Mouse (Mus musculus): ENCODE measurements at regions not wholly inside any gene's neighbourhood (a gene's known extent, or its start where the extent isn't known, plus 50 kb on each side); places are given as distances from the start of the nearest gene placed in this dataset.

DNA sequence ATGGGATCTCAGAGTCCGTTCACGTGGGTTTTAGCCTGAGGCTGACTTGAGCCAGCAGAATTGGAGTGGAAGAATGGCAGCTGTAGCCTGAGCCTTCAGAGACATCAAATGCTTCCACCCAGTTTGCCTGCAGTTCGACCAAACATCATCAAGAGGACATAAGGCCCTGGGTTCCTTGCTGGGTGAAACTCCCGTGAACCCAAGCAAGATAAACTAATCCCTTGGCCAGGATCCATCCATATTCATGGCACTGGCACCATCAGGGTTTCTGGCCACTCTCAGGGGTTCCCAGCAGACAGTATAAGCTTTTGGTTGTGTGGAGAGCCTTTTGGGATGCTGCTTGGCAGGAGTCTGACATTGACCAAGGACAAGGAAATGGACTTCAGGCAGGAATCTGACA is 77.7 kb upstream of the Krtap11-1 start:
- Histone ChIP-seq H3K4me2 (ENCODE audit: low read depth, low read length) (no peak overlapping the region), H3K27ac (replicated peaks; ENCODE audit: low read depth, low read length) (no peak overlapping the region), H3K9ac (ENCODE audit: low read depth, low read length) (no peak overlapping the region), H3K36me3 (ENCODE audit: control insufficient read depth, insufficient read depth, low read length) (no peaks in the 10 kb centered on the region), H3K27me3 (replicated peaks; ENCODE audit: control insufficient read depth, insufficient read depth, low read length) (no peaks in the 10 kb centered on the region), H3K4me1 (ENCODE audit: control insufficient read depth, insufficient read depth, low read length) (no peaks in the 10 kb centered on the region), H3K9me3 (ENCODE audit: control insufficient read depth, low read length) (no peaks in the 10 kb centered on the region), H3K4me3 (ENCODE audit: low read depth, low read length) (no peak overlapping the region)
- DNase-seq (ENCODE audit: low spot score), result no peak
- 77% methylated on average over 4 of the region's 4 CpGs for WGBS
- ATAC-seq (ENCODE audit: low read depth), result no peak

DNA sequence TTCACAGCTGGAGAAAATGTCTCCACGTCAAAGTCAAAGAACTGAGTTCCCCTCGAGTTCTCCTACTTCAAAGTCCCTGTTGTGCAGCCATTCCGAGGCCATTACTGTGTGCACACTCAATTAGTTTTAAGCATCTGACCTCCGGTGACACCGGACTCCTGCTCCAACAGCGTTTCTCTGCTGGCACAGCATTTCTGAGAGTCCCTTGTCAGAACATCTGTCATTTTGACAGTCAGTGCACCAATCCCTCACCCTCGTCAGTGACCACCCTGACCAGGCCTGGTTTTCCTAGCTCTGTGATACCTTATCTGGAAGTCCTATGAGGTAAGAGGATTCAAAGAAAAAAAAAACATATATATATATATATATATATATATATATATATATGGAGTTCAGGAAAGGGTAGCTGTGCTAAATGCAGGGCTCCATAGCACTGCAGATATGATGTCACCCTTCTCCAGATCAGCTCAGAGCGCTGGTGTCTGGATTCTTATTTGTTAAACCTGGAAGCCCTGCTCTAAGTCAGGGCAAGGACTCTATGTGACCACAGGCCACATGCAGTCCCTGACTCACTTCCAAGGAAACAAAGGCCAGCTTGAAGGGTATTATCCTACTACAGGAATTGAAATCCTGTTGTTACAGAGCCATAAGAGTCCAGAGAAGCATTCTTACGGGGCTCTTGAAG is 63.1 kb upstream of the Krtap11-1 start:
- ATAC-seq (ENCODE audit: low read depth) (no peak), DNase-seq (ENCODE audit: low spot score) (no peak)
- H3K27ac ChIP-seq (replicated peaks; ENCODE audit: low read depth, low read length), result no peak overlapping the region
- no peak overlapping the region for H3K4me3 ChIP-seq (ENCODE audit: low read depth, low read length)
- no peak overlapping the region for H3K9ac ChIP-seq (ENCODE audit: low read depth, low read length)
- no peaks in the 10 kb centered on the region for H3K27me3 ChIP-seq (replicated peaks; ENCODE audit: control insufficient read depth, insufficient read depth, low read length)
- no peaks in the 10 kb centered on the region for H3K9me3 ChIP-seq (ENCODE audit: control insufficient read depth, low read length)
- 36% methylated on average over 9 of the region's 9 CpGs for WGBS
- H3K36me3 ChIP-seq (ENCODE audit: control insufficient read depth, insufficient read depth, low read length), result no peaks in the 10 kb centered on the region
- no peaks in the 10 kb centered on the region for H3K4me1 ChIP-seq (ENCODE audit: control insufficient read depth, insufficient read depth, low read length)
- no peak overlapping the region for H3K4me2 ChIP-seq (ENCODE audit: low read depth, low read length)

DNA sequence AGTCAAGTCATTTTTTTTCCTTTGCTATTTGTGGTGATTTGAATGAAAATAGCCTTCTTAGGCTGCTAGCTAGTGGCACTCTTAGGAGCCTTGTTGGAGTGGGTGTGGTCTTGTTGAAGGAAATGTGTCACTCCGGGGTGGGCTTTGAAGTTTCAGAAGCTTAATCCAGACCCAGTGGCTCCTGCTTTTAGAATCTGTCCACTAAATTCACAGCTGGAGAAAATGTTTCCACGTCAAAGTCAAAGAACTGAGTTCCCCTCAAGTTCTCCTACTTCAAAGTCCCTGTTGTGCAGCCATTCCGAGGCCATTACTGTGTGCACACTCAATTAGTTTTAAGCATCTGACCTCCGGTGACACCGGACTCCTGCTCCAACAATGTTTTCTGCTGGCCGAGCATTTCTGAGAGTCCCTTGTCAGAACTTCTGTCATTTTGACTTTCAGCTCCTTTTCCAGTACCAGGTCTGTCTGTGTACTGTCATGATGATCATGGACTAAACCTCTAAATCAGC is 61.2 kb upstream of the Krtap11-1 start:
- no peak overlapping the region for H3K4me2 ChIP-seq (ENCODE audit: low read depth, low read length)
- 42% methylated on average over 6 of the region's 6 CpGs for WGBS
- no peaks in the 10 kb centered on the region for H3K4me1 ChIP-seq (ENCODE audit: control insufficient read depth, insufficient read depth, low read length)
- H3K27ac ChIP-seq (replicated peaks; ENCODE audit: low read depth, low read length), result no peak overlapping the region
- no peaks in the 10 kb centered on the region for H3K36me3 ChIP-seq (ENCODE audit: control insufficient read depth, insufficient read depth, low read length)
- ATAC-seq (ENCODE audit: low read depth) (no peak), DNase-seq (ENCODE audit: low spot score) (no peak)
- H3K9me3 ChIP-seq (ENCODE audit: control insufficient read depth, low read length), result no peaks in the 10 kb centered on the region
- no peaks in the 10 kb centered on the region for H3K27me3 ChIP-seq (replicated peaks; ENCODE audit: control insufficient read depth, insufficient read depth, low read length)
- H3K9ac ChIP-seq (ENCODE audit: low read depth, low read length), result no peak overlapping the region
- no peak overlapping the region for H3K4me3 ChIP-seq (ENCODE audit: low read depth, low read length)

DNA sequence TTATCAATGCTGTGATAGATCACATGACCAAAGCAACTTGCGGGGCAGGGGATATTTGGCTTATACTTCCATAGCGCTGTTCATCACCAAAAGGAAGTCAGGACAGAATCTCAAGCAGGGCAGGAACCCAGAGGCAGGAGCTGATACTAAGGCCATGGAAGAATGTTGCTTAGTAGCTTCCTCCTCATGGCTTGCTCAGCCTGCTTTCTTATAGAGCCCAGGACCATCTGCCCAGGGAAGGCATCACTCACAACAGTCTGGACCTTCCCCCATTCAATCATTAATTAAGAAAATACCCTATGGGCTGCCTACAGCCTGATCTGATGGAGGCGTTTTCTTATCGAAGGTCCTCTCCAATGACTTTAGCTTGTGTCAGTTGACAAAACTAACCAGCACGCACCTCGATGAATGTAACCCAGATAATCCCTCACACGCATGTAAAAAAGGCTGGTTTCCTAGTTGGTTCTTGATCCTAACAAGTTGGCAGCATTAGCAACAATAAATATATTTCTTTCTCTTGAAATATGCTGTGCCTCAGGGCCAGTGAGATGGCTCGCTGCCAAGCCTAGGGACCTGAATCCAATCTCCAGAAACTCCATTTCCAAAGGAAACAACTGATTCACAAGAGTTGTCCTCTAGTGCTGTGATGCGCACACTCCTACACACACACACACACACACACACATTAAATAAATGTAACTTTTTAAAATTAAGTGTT is 60.6 kb upstream of the Krtap11-1 start:
- Histone ChIP-seq H3K27me3 (replicated peaks; ENCODE audit: control insufficient read depth, insufficient read depth, low read length) (no peaks in the 10 kb centered on the region), H3K4me1 (ENCODE audit: control insufficient read depth, insufficient read depth, low read length) (no peaks in the 10 kb centered on the region), H3K9me3 (ENCODE audit: control insufficient read depth, low read length) (no peaks in the 10 kb centered on the region), H3K9ac (ENCODE audit: low read depth, low read length) (no peak overlapping the region), H3K27ac (replicated peaks; ENCODE audit: low read depth, low read length) (no peak overlapping the region), H3K4me3 (ENCODE audit: low read depth, low read length) (no peak overlapping the region), H3K36me3 (ENCODE audit: control insufficient read depth, insufficient read depth, low read length) (no peaks in the 10 kb centered on the region), H3K4me2 (ENCODE audit: low read depth, low read length) (no peak overlapping the region)
- ATAC-seq (ENCODE audit: low read depth), result no peak
- WGBS, result 83% methylated on average over 9 of the region's 9 CpGs
- DNase-seq (ENCODE audit: low spot score), result no peak

DNA sequence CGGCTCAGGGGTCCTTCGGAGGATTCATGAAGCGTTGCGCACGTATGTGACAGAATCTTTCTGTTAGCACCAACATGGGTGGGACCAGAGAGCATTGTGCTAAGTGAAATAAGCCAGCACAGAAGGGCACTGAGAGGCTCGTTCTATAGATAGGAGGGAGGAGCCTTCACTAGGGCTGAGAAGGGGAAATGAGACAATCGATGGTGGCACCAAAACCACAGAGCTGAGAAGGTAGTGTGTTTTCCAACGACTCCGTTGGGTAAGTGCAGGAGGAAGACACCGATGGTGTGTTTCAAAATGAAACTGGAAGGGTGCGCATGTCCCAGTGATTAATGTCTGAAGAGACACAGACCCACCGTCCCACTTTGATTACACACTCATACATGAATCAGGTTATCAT is 54.7 kb upstream of the Krtap11-1 start:
- no peak for ATAC-seq (ENCODE audit: low read depth)
- no peaks in the 10 kb centered on the region for H3K27me3 ChIP-seq (replicated peaks; ENCODE audit: control insufficient read depth, insufficient read depth, low read length)
- no peak overlapping the region for H3K27ac ChIP-seq (replicated peaks; ENCODE audit: low read depth, low read length)
- 92% methylated on average over 12 of the region's 12 CpGs for WGBS
- H3K4me2 ChIP-seq (ENCODE audit: low read depth, low read length), result no peak overlapping the region
- no peaks in the 10 kb centered on the region for H3K9me3 ChIP-seq (ENCODE audit: control insufficient read depth, low read length)
- no peak overlapping the region for H3K4me3 ChIP-seq (ENCODE audit: low read depth, low read length)
- H3K4me1 ChIP-seq (ENCODE audit: control insufficient read depth, insufficient read depth, low read length), result no peaks in the 10 kb centered on the region
- H3K9ac ChIP-seq (ENCODE audit: low read depth, low read length), result no peak overlapping the region
- no peaks in the 10 kb centered on the region for H3K36me3 ChIP-seq (ENCODE audit: control insufficient read depth, insufficient read depth, low read length)
- DNase-seq (ENCODE audit: low spot score), result no peak

DNA sequence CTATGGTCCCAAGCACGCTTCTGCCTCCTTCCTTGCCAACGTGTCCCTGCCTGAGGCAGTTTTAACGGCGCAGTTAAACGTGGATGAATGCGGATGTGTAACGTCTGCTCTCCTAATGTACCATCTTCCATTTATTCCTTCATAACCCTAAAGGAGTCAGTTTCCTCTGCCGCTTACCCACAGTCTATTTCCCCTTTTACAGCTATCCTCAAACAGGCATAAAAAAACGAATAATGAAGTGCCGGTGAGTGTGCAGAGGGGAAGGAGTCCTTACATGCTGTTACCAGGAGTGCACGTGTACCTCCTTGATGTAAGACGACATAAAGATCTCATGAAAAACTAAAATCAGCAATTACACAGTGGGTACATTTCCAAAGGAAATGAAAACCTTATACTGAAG is 54.3 kb upstream of the Krtap11-1 start:
- no peaks in the 10 kb centered on the region for H3K36me3 ChIP-seq (ENCODE audit: control insufficient read depth, insufficient read depth, low read length)
- 87% methylated on average over 12 of the region's 12 CpGs for WGBS
- no peaks in the 10 kb centered on the region for H3K9me3 ChIP-seq (ENCODE audit: control insufficient read depth, low read length)
- ATAC-seq (ENCODE audit: low read depth), result no peak
- no peaks in the 10 kb centered on the region for H3K27me3 ChIP-seq (replicated peaks; ENCODE audit: control insufficient read depth, insufficient read depth, low read length)
- H3K4me2 ChIP-seq (ENCODE audit: low read depth, low read length), result no peak overlapping the region
- H3K27ac ChIP-seq (replicated peaks; ENCODE audit: low read depth, low read length), result no peak overlapping the region
- no peak overlapping the region for H3K4me3 ChIP-seq (ENCODE audit: low read depth, low read length)
- H3K9ac ChIP-seq (ENCODE audit: low read depth, low read length), result no peak overlapping the region
- no peaks in the 10 kb centered on the region for H3K4me1 ChIP-seq (ENCODE audit: control insufficient read depth, insufficient read depth, low read length)
- no peak for DNase-seq (ENCODE audit: low spot score)

Measured in embryonic facial prominence, embryonic 14.5 days (tissue).